Mouse (Mus musculus): ENCODE measurements at regions not wholly inside any gene's neighbourhood (a gene's known extent, or its start where the extent isn't known, plus 50 kb on each side); places are given as distances from the start of the nearest gene placed in this dataset.

DNA sequence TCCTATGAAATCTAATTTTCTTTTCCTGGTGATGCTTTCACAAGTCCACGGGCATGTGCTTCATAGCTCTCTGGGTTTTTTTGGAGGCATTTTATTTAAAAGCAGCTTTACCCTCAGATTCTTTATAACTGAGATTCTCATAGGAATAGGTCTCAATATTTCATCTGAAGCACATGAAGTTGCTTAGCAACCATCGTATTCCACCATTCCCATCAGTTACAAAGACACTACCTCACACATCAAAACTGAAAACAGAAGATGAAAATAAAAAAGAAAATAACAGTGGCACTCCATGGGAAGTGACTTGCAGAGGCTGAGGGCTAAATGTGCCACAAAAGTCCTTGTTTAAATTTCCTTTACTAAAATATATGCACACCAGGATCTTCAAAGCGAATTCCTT lies 384.0 kb upstream of the 1700015G11Rik start:
- Histone ChIP-seq H3K4me3 (ENCODE audit: low read depth, low read length) (no peak overlapping the region), H3K9ac (ENCODE audit: low read depth, low read length) (no peak overlapping the region), H3K36me3 (ENCODE audit: control insufficient read depth, insufficient read depth, low read length) (no peaks in the 10 kb centered on the region), H3K27me3 (ENCODE audit: control insufficient read depth, insufficient read depth, low read depth, low read length) (no peaks in the 10 kb centered on the region), H3K9me3 (replicated peaks; ENCODE audit: control insufficient read depth, low read length, poor library complexity, severe bottlenecking) (no peaks in the 10 kb centered on the region), H3K4me1 (ENCODE audit: control insufficient read depth, insufficient read depth, low read length) (no peaks in the 10 kb centered on the region), H3K4me2 (ENCODE audit: low read length) (no peak overlapping the region), H3K27ac (ENCODE audit: low read length) (peak overlapping the region; percentile 47; the same call in 1 of the 2 replicates)
- WGBS, result 58% methylated on average over 3 of the region's 3 CpGs
- peak; percentile 77 for ATAC-seq

DNA sequence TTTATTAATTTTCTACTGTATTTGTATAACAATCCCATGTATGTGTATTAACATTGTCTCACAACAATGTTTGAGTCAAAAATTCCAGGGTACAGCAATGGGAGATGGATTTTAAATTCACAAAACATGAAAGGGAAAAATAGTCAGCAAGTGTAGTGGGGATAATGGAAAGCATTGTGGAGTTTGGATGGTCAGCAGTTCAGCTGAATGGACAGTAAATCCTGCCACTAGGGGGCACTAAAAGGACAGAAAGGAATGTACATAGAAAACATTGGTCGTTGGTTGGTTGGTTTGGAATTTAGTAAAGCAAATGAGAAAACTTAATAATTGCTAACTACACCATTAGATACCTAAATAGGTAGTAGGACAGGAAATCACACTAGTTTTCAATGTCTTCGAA lies 376.3 kb upstream of the 1700015G11Rik start:
- 28% methylated on average over 2 of the region's 2 CpGs for WGBS
- Histone ChIP-seq H3K9ac (ENCODE audit: low read depth, low read length) (no peak overlapping the region), H3K4me3 (ENCODE audit: low read depth, low read length) (no peak overlapping the region), H3K9me3 (replicated peaks; ENCODE audit: control insufficient read depth, low read length, poor library complexity, severe bottlenecking) (no peaks in the 10 kb centered on the region), H3K36me3 (ENCODE audit: control insufficient read depth, insufficient read depth, low read length) (no peaks in the 10 kb centered on the region), H3K27ac (ENCODE audit: low read length) (no peak overlapping the region), H3K4me1 (ENCODE audit: control insufficient read depth, insufficient read depth, low read length) (no peaks in the 10 kb centered on the region), H3K4me2 (ENCODE audit: low read length) (no peak overlapping the region), H3K27me3 (ENCODE audit: control insufficient read depth, insufficient read depth, low read depth, low read length) (no peaks in the 10 kb centered on the region)
- 0 out of 2 replicates have a peak, but pooled peaks have one; percentile 45 for ATAC-seq

All from midbrain, embryonic 16.5 days (tissue).